Mouse (Mus musculus) erythroblast, embryonic 14.5 days (primary cell): Measurements from ENCODE around the gene Racgap1.

Experiments used
- GATA1 ChIP-seq: IDR thresholded peaks from 2 replicates; pipeline ENCODE4 v1.6.1; 2012; ENCODE audit warnings: low read length, inconsistent platforms, mixed read lengths
- TAL1 ChIP-seq: IDR thresholded peaks from 3 replicates; pipeline ENCODE4 v1.6.1; 2012; ENCODE audit warnings: low read length, inconsistent platforms, mixed read lengths

GRCm38 (mm10) chr15:99637405-99638123 lies 13.9 kb downstream of the Racgap1 start:
- no peak for TF ChIP-seq GATA1
- no peak for TF ChIP-seq TAL1
